Mouse (Mus musculus) layer of hippocampus, postnatal 14 days (tissue): ENCODE data around the gene Nudt19. TPM values are rescaled to one million over a fixed set of nuclear protein-coding genes. Genes with fewer than 3 reads are reported as not detected.
"Not testable (repeated sequence)": the region's sequence is repeated elsewhere in the genome, so short reads cannot be mapped to it uniquely, and the experiment has no call there.

Experiments used
- DNase-seq, 2 experiments: peaks; one replicate each; pipeline ENCODE4 v3.0.0; 2021 to 2022; ENCODE audit warnings: low spot score in 2 of 2, mixed read lengths in 1 of 2
- long read RNA-seq, 2 experiments: library from polyadenylated mRNA; stranded (forward); transcript quantifications; one replicate each; pipeline ENCODE4 v2.0.0; 2021
- total RNA-seq, 2 experiments: library from RNA; stranded (reverse); gene quantifications; 2 replicates each; pipeline ENCODE4 v1.2.3; 2021

The Nudt19 gene
- total RNA-seq, result 10 to 100 TPM; 72.3 to 72.4 TPM
- long read RNA-seq, experiment 1, transcript Nudt19-201 (3 exons, 2,298 nt), result major isoform, 110 of 114 reads
- long read RNA-seq, experiment 1, partial matches to known transcripts, result 1 of 114 reads
- long read RNA-seq, experiment 1, other reads (novel, unspliced or antisense), result 1 of 114 reads
- long read RNA-seq, experiment 2, transcript Nudt19-203 (3 exons, 733 nt), result minor isoform, 10 of 173 reads
- long read RNA-seq, experiment 2, transcript Nudt19-201 (3 exons, 2,298 nt), result major isoform, 160 of 173 reads
- long read RNA-seq, experiment 2, partial matches to known transcripts, result 0 of 173 reads
- long read RNA-seq, experiment 2, other reads (novel, unspliced or antisense), result 3 of 173 reads

- DNase-seq, result no peak
These were observed at the start of gene Nudt19 for GRCm38 (mm10) chr7:35556205-35556603. Gene Nudt19, minus strand, starts transcription at chr7:35556304.

- no peak for DNase-seq
These were observed 46.7 kb upstream of the Nudt19 start for GRCm38 (mm10) chr7:35602766-35603165.

DNA sequence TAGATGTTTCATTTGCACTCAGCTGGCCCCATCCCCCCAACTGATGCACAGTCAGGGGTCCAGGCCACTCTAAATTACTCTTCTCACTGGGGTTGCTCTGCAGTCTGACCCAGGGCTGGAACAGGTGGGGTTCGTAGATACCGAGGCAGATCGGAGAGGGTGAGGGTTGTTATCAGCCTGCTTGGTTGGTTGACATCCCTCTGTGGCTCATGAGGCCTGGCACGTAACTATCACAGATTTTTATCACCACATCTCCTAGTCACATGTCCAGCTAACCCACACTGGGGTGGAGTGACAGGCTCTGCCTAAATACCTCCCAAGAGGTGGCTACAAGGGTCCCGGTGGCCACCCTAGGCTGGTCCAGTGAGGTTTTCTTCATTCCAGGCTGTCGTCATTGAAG lies 45.0 kb upstream of the Nudt19 start:
- DNase-seq, result no peak

- no peak for DNase-seq
These were observed 43.9 kb upstream of the Nudt19 start for GRCm38 (mm10) chr7:35600031-35600430.

- DNase-seq, result no peak
These were observed 43.4 kb upstream of the Nudt19 start for GRCm38 (mm10) chr7:35599492-35599891.

DNA sequence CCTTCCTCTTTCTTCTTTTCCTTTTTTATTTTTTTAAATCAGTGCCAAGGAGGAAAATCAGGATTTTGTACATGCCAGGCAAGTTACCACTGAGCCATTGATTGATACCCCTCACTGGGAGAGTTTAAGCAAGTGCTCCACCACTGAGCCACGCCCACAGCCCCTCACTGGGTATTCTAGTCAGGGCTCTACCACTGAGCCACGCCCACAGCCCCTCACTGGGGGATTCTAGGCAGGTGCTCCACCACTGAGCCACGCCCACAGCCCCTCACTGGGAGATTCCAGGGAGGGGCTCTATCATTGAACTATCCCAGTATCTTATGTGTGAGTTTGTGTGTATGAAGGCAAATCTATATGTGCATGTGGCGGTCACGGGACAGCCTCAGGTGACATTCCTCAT lies 38.2 kb upstream of the Nudt19 start:
- no peak for DNase-seq

DNA sequence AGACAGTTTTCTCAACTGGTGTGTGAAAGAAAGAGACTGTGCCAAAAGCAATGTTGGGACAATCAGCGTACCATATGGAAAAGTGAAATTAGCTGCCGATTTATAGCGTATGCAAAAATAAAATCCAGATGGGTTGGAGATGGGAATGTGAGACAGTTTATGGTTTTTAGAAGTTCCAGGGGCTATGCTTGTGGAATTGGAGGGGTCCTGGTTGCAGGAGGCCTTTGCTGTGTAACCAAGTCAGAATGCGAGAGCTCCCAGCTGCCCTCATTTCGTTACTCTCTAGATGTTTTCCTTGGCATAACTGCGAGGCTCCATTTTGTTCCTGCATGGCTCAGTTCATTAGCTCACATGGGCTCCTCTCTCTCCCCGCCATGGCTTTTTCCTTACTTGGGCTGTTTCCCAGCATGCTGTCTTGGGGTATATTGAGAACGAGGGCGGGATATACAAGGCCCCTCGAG lies 34.7 kb upstream of the Nudt19 start:
- DNase-seq, result no peak

DNA sequence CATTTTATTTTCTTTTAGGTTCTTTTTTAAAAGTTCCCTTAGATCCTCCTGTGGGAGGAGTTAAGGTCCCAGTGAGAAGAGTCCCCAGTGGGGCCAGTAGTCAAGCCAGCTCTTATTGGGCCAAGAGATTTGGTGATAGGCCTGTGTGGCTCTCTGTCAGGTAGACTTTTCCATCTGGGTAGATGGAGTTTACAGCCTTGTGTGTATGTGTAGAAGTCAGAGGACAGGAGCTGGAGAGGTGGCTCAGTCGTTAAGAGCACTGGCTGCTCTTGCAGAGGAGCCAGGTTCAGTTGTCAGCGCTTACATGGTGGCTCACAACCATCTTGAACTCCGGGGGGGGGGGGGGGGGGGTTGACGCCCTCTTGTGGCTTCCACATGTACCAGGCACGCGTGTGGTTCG lies 33.4 kb upstream of the Nudt19 start:
- DNase-seq, result no peak

- DNase-seq, result no peak
These were observed 32.8 kb upstream of the Nudt19 start for GRCm38 (mm10) chr7:35588680-35589428.

- no peak for DNase-seq
These were observed 31.6 kb upstream of the Nudt19 start for GRCm38 (mm10) chr7:35587728-35588127.

DNA sequence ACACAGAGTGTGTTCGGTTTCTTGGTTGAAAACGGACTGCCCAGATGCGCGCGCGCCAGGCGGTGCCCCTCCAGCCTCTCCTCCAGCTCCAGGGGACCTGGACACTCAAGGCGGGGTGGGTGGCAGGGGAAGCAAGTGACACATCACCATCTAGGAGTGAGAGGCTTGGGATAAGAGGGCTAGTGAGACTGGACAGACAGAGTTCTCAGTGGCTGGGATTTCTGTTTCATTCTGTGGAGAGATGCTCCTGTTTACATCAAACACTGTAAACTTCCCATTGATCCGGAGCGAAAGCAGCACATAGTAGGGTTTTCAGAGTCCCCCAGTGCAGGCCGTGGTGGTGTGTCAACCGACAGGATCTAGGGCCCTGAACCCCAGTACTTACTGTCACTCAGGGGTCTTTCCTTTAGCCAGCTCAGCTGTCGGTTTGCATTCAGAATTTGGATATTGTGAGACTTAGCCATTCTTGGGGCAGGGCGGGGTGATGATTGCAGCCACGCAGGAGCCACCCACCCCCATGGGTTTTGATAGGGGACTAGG lies 30.9 kb upstream of the Nudt19 start:
- no peak for DNase-seq

GRCm38 (mm10) chr7:35586055-35586905 lies 30.2 kb upstream of the Nudt19 start, which contains the start of gene Ankrd27:
Gene Ankrd27, plus strand, starts transcription at chr7:35586244.
- DNase-seq, result peak; percentile 97 to 98

GRCm38 (mm10) chr7:35585191-35586054 lies 29.3 kb upstream of the Nudt19 start, which contains the start of gene Rgs9bp:
Gene Rgs9bp, minus strand, starts transcription at chr7:35585582.
- DNase-seq, result no peak

DNA sequence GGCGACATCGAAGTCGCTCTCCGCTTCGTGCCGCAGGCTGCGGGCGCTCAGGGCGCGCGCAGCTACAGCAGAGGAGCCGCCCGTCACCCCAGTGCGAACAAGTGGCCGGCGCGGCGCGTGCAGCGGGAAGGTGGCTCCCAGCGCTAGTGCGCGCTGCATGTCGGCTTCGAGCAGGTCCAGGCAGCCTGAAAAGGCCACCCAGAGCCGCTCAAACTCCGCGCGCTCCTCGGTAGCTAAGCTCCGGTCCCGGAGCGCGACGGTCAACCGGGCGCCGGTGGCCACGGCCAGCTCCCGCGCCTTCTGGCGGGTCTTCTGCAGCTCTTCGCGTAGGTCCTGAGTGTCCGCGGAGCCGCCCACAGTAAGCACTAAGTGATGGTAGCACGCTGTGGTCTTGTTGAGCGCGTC lies 28.7 kb upstream of the Nudt19 start:
- DNase-seq, result no peak

- no peak for DNase-seq
These were observed 28.1 kb upstream of the Nudt19 start for GRCm38 (mm10) chr7:35584068-35584785.

- DNase-seq, result no peak
These were observed 27.4 kb upstream of the Nudt19 start for GRCm38 (mm10) chr7:35583476-35584025.

DNA sequence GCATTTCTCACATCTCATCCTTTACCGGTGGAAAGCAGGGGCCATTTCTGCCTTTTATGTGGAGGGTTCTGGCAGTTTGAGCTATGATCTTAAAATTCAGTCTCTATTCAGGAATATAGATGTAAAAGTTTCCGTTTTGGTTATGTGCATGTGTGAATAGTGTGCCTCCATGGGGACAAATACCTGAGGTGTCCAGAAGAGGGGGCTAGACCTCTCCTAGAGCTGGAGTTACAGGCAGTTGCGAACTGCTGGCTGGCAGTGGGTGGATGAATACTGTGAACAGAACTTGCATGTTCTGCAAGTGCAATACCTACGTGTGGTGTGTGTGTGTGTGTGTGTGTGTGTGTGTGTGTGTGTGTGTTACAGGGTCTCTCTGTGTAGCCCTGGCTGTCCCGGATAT lies 26.6 kb upstream of the Nudt19 start:
- DNase-seq, result no peak

- no peak for DNase-seq
These were observed 23.7 kb upstream of the Nudt19 start for GRCm38 (mm10) chr7:35579849-35580248.

GRCm38 (mm10) chr7:35570883-35571282 lies 14.8 kb upstream of the Nudt19 start:
- DNase-seq, result not testable (repeated sequence)
